Mouse (Mus musculus) left cerebral cortex, postnatal 4 days (tissue): ENCODE data around the gene Pex16. TPM values are rescaled to one million over a fixed set of nuclear protein-coding genes. Genes with fewer than 3 reads are reported as not detected.

Experiments
- DNase-seq: peaks from one replicate; pipeline ENCODE4 v3.0.0-alpha.2; 2022
- intact Hi-C: fragments of 180-260 bp; cut with DNase I; formaldehyde crosslinking; loops from one replicate; pipeline ENCODE4 v1.15.1; 2025
- total RNA-seq, 2 experiments: library from RNA; stranded (reverse); gene quantifications; 2 replicates each; pipeline ENCODE4 v1.2.3; 2021

Pex16 gene
- total RNA-seq: 10 to 100 TPM; 34.0 to 34.5 TPM

- intact Hi-C loops: no loop called here
- peak; percentile 39 for DNase-seq
These were observed at the start of gene Pex16, which contains the start of gene Large2 for GRCm38 (mm10) chr2:92374514-92374913. Pex16 (plus strand) TSS chr2:92374676. Large2 (minus strand) TSS chr2:92374869.

DNA sequence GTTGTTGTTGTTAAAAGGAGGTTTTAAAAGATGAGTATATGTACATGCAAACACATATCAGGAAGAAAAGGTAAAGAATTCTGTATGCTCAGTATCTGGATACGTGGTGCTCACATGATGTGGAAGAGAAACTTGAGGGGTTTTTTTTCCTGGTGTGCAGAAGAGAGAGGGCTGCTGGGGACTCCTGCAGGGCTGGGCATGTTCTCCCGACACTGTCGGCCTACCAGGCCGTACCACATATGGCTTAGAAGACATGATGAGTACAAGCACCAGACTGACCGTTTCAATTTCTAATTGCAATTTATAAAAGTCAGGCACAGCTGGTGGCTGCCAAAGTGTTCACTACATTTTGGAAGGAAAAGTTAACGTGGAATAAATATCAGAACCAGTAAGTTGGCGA, 48.8 kb upstream of the Pex16 start:
- DNase-seq: no peak
- intact Hi-C loops: no loop called here

- intact Hi-C loops: no loop called here
- DNase-seq: no peak
These were observed 48.3 kb upstream of the Pex16 start for GRCm38 (mm10) chr2:92326221-92326620.

DNA sequence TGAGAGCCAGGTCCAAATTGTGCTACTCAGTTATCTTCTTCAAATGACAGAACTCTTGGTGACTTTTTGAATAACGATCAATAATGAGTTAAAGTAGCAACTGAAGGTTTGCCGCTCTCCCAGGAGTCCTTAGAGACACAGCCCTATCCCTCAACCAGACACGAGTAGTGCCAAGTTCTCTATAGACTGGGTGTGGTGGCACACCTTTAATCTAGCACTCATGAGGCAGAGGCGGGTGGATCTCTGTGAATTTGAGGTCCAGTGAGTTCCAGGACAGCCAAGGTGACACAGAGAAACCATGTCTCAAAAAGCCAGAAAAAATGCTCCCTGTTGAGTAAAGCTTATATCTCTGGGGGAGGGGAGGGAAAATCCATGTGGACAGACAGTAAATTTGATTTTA, 46.9 kb upstream of the Pex16 start:
- no peak for DNase-seq
- intact Hi-C loops: no loop called here

GRCm38 (mm10) chr2:92328206-92328605, 46.3 kb upstream of the Pex16 start:
- intact Hi-C loops: no loop called here
- DNase-seq: no peak

- peak; percentile 12 for DNase-seq
- intact Hi-C loops: loop anchor here (10.0 kb wide), 1 partner anchor 146 kb away; no protein-coding TSS in a partner anchor
These were observed 43.6 kb upstream of the Pex16 start for GRCm38 (mm10) chr2:92330840-92331239.

GRCm38 (mm10) chr2:92331410-92331809, 43.1 kb upstream of the Pex16 start:
- peak; percentile 80 for DNase-seq
- intact Hi-C loops: loop anchor here (10.0 kb wide), 1 partner anchor 147 kb away; no protein-coding TSS in a partner anchor

DNA sequence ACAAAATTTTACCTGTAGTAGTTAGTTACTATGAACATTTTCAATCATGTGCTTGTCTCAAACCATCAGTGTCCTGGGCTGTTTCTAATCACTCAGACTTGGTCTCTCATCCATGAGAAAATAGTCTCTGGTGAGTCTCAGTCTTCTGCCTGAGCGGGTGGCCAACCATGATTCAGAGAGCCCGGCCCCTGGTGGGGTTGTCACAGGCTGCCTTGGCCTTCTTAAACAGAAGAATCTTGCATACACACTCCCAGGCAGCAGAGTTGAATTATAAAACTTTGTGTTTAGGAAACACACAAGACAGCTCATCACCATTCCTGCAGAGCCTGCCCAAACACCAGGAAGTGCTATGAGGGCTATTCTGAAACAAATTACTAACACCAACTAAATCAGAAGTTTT, 42.6 kb upstream of the Pex16 start:
- intact Hi-C loops: loop anchor here (10.0 kb wide), 1 partner anchor 147 kb away; no protein-coding TSS in a partner anchor
- DNase-seq: no peak

DNA sequence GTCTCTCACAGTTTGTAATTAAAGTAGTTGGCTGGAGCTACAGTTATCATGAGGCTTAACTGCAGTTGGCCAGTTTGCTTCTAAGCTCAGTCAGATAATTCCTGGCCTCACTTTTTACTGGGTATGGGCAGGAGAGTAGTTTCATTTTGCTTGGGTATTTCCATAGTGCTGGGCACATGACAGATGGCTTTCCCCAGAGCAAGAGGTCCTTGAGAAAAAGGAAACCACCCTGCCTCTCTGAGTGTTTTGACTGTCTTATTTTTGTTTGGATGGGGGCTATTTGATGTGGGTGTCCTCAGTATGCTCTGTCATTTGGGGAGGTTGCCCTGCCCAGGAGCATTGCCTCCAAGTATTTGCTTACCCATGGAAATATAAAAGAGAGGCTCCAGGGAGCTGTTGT, 32.1 kb upstream of the Pex16 start:
- intact Hi-C loops: no loop called here
- no peak for DNase-seq

GRCm38 (mm10) chr2:92347191-92347590, 27.3 kb upstream of the Pex16 start:
- intact Hi-C loops: no loop called here
- DNase-seq: no peak

GRCm38 (mm10) chr2:92349589-92350425, 24.7 kb upstream of the Pex16 start:
- intact Hi-C loops: no loop called here
- DNase-seq: no peak

DNA sequence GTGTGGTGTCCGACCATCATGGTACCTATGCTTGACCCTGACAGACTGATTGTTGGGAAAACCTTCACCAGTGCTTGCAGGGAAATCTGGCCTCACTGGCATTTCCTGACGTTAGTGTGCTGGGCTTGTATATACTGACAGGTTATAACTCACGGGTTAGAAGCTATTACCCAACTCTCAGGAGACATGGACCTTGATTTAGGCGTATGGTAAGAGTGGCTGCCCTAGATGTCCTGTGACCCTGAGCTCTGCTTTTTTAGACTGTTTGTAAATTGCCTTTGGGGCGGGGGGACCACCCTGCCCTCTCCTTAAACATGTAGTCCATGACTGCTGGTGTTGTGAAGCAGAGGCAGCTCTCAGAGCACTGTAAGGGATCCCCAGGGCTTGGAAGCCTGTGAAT, 23.8 kb upstream of the Pex16 start:
- DNase-seq: no peak
- intact Hi-C loops: no loop called here

- no peak for DNase-seq
- intact Hi-C loops: no loop called here
These were observed 21.1 kb upstream of the Pex16 start for GRCm38 (mm10) chr2:92353402-92353801.

- no peak for DNase-seq
- intact Hi-C loops: no loop called here
These were observed 20.3 kb upstream of the Pex16 start for GRCm38 (mm10) chr2:92354224-92354623.

DNA sequence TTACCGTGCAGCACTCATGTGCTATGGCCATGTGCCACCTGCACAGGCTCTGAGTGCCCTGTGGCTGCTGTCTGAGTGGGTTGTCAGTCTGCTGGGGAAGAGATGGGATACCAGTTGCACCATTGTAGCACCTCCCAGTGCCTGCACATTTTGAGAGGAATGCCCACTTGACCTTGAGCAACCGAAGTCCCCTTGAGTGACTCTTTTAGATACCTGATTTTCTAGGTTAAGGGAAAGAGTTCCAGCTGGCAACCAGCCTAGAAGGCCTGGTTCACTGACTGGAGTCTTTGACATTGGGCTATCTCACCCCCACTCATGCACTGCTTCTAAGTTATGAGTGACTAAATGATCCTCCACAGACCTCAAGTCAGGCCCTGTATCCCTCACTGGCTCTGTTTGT, 15.2 kb upstream of the Pex16 start:
- DNase-seq: no peak
- intact Hi-C loops: no loop called here

DNA sequence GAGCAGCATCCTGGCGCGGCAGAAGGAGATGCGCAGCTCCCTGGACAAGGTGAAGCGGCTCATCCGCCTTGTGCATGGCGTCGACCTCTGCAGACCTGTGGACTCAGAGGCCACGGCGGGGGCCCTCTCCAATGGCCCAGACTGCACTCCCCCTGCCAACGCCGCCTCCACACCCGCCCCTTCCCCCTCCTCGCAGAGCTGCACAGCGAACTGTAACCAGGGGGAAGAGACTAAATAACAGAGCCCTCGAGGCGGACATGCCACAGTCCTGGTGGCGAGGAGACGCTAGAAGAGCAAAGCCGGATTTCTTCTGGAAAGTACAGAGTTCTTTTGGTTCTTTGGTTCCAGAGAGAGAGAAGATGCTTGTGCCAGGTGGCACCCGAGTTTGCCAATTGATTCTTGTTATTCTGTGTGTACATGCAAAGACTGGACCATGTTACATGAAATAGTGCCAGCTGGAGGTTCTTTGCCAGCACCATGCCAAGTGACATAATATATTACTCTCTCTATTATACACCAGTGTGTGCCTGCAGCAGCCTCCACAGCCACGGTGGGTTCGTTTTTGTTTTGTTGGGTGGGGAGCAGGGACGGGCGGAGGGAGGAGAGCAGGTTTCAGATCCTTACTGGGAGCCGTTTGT, 14.2 kb upstream of the Pex16 start:
- intact Hi-C loops: no loop called here
- DNase-seq: peak; percentile 69

GRCm38 (mm10) chr2:92360893-92361292, 13.6 kb upstream of the Pex16 start:
- intact Hi-C loops: no loop called here
- peak; percentile 45 for DNase-seq

GRCm38 (mm10) chr2:92361795-92362194, 12.7 kb upstream of the Pex16 start:
- no peak for DNase-seq
- intact Hi-C loops: no loop called here

- no peak for DNase-seq
- intact Hi-C loops: no loop called here
These were observed 11.8 kb upstream of the Pex16 start for GRCm38 (mm10) chr2:92362571-92363228.

GRCm38 (mm10) chr2:92364086-92364485, 10.4 kb upstream of the Pex16 start:
- DNase-seq: no peak
- intact Hi-C loops: no loop called here

DNA sequence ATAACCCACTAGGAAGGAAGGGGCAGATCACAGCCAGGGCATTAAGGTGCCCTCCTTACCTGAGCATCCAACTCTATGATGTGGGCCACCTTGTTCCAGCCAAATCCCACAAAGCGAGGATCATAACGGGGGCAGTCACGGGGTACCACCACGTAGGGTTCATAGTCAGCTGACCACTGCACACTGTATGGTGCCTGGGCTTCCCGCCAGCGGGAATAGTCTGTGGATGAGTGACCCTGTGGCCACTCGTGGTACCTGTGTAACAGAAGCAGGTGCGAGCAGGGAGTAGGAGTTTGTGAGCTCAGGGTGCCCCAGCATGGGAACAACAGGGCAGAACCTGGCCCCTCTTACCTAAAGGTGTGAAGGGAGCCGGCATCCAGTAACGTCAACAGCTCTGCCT, 8.9 kb upstream of the Pex16 start:
- no peak for DNase-seq
- intact Hi-C loops: no loop called here
